Mouse (Mus musculus): ENCODE measurements at regions not wholly inside any gene's neighbourhood (a gene's known extent, or its start where the extent isn't known, plus 50 kb on each side); places are given as distances from the start of the nearest gene placed in this dataset.

DNA sequence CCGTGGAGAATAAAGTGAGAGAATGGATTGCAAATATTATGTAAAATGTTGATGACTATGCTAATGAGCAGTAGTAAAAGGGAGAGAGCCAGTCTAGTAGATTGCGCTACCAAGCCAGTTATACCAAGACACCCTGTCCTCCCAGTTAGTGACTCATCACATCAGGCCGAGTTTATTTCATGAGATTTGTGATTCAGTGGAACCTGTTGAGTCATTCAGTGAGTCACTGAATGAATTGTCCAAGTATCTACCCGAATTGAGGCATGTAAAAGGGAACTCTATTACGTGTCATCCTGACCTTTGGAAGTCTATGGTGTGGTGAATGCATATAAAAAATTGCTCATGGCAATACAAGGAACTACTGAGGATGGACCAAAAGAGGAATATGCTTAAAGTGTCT lies 504.3 kb upstream of the Fam160b2 start:
- TF ChIP-seq CTCF (IDR thresholded peaks at IDR 0.05; ENCODE audit: low read depth): no peak
- TF ChIP-seq EP300 (IDR thresholded peaks at IDR 0.05; ENCODE audit: low read depth): no peak
